Mouse (Mus musculus) MEL (cell line): ENCODE measurements at regions not wholly inside any gene's neighbourhood (a gene's known extent, or its start where the extent isn't known, plus 50 kb on each side); places are given as distances from the start of the nearest gene placed in this dataset.

Experiments used
- DNase-seq: peaks from one replicate; pipeline ENCODE4 v3.0.0; 2011; ENCODE audit warnings: low read depth, low spot score
- H3K27ac ChIP-seq: 2 replicates; pipeline ENCODE4 v1.5.1; 2012; ENCODE audit warnings: low read depth, mild to moderate bottlenecking, control low read depth, low read length, moderate library complexity; ENCODE audit not compliant: control insufficient read depth
- H3K27me3 ChIP-seq, 2 experiments: fragments of 150-350 bp in 1 of 2; sonication (generic) in 1 of 2; 2 replicates each; pipeline ENCODE4 v1.6.1; 2012; ENCODE audit warnings: low read length in 2 of 2, mild to moderate bottlenecking in 2 of 2, improper control_type of control experiment in 1 of 2, moderate library complexity in 1 of 2; ENCODE audit not compliant: insufficient read depth in 2 of 2, control insufficient read depth in 1 of 2
- H3K36me3 ChIP-seq, 2 experiments: 2 replicates each; pipeline ENCODE4 v1.6.1; 2012 to 2014; ENCODE audit warnings: low read length in 2 of 2, improper control_type of control experiment in 1 of 2, inconsistent platforms in 1 of 2, mild to moderate bottlenecking in 1 of 2; ENCODE audit not compliant: insufficient read depth in 2 of 2, control insufficient read depth in 1 of 2
- H3K4me1 ChIP-seq, 2 experiments: fragments of 150-350 bp in 1 of 2; sonication (generic) in 1 of 2; 2 replicates each; pipeline ENCODE4 v1.6.1; 2012; ENCODE audit warnings: low read length in 2 of 2, improper control_type of control experiment in 1 of 2, mild to moderate bottlenecking in 1 of 2; ENCODE audit not compliant: insufficient read depth in 2 of 2, control insufficient read depth in 1 of 2
- H3K4me3 ChIP-seq, 2 experiments: fragments of 150-350 bp in 1 of 2; sonication (generic) in 1 of 2; 2 replicates each; pipeline ENCODE4 v1.5.1; 2012; ENCODE audit warnings: low read depth in 2 of 2, low read length in 2 of 2, mild to moderate bottlenecking in 2 of 2, moderate library complexity in 2 of 2, control low read depth in 1 of 2, improper control_type of control experiment in 1 of 2; ENCODE audit not compliant: control insufficient read depth in 1 of 2, insufficient read depth in 1 of 2
- H3K79me2 ChIP-seq: 2 replicates; pipeline ENCODE4 v1.6.1; 2012; ENCODE audit warnings: mild to moderate bottlenecking, low read length, moderate library complexity; ENCODE audit not compliant: control insufficient read depth, poor library complexity, insufficient read depth
- H3K9ac ChIP-seq: 2 replicates; pipeline ENCODE4 v1.6.1; 2012; ENCODE audit warnings: low read depth, mild to moderate bottlenecking, control low read depth, low read length, moderate library complexity; ENCODE audit not compliant: control insufficient read depth, poor library complexity, severe bottlenecking
- H3K9me3 ChIP-seq: fragments of 150-350 bp; sonication (generic); replicated peaks from 2 replicates; pipeline ENCODE4 v1.6.1; 2012; ENCODE audit warnings: mild to moderate bottlenecking, low read length, improper control_type of control experiment, moderate library complexity; ENCODE audit not compliant: insufficient read depth
- BHLHE40 ChIP-seq: IDR thresholded peaks from 2 replicates; pipeline ENCODE4 v1.6.1; 2012; ENCODE audit warnings: low read depth, mild to moderate bottlenecking, inconsistent platforms, low read length, improper control_type of control experiment, borderline replicate concordance
- CHD1 ChIP-seq: IDR thresholded peaks from 2 replicates; pipeline ENCODE4 v1.6.1; 2012; ENCODE audit warnings: low read depth, mild to moderate bottlenecking, inconsistent platforms, low read length, improper control_type of control experiment
- CHD2 ChIP-seq: IDR thresholded peaks from 2 replicates; pipeline ENCODE4 v1.6.1; 2011; ENCODE audit warnings: low read length, improper control_type of control experiment
- CTCF ChIP-seq, 3 experiments: IDR thresholded peaks in 2 of 3; conservative IDR thresholded peaks in 1 of 3; 2 replicates each; pipeline ENCODE4 v1.5.1; 2011 to 2012; ENCODE audit warnings: low read length in 3 of 3, low read depth in 2 of 3, mild to moderate bottlenecking in 2 of 3, improper control_type of control experiment in 1 of 3, inconsistent platforms in 1 of 3, mixed read lengths in 1 of 3, moderate library complexity in 1 of 3; ENCODE audit not compliant: control insufficient read depth in 1 of 3, insufficient read depth in 1 of 3, poor library complexity in 1 of 3, severe bottlenecking in 1 of 3
- E2F4 ChIP-seq: IDR thresholded peaks from 2 replicates; pipeline ENCODE4 v1.6.1; 2011; ENCODE audit warnings: low read depth, low read length, improper control_type of control experiment, borderline replicate concordance
- ELF1 ChIP-seq: IDR thresholded peaks from 2 replicates; pipeline ENCODE4 v1.6.1; 2014; ENCODE audit warnings: low read depth, mild to moderate bottlenecking, inconsistent platforms, low read length, improper control_type of control experiment, moderate library complexity
- ETS1 ChIP-seq: IDR thresholded peaks from 2 replicates; pipeline ENCODE4 v1.6.1; 2012; ENCODE audit warnings: low read depth, mild to moderate bottlenecking, inconsistent platforms, low read length, improper control_type of control experiment, moderate library complexity
- GATA1 ChIP-seq: IDR thresholded peaks from 2 replicates; pipeline ENCODE4 v1.6.1; 2011; ENCODE audit warnings: low read depth, low read length, improper control_type of control experiment
- MAX ChIP-seq: IDR thresholded peaks from 2 replicates; pipeline ENCODE4 v1.6.1; 2011; ENCODE audit warnings: low read length, improper control_type of control experiment
- MAZ ChIP-seq: IDR thresholded peaks from 2 replicates; pipeline ENCODE4 v1.6.1; 2012; ENCODE audit warnings: low read depth, mild to moderate bottlenecking, inconsistent platforms, low read length, improper control_type of control experiment
- MXI1 ChIP-seq: IDR thresholded peaks from 2 replicates; pipeline ENCODE4 v1.6.1; 2011; ENCODE audit warnings: mild to moderate bottlenecking, low read depth, low read length, improper control_type of control experiment
- MYB ChIP-seq: IDR thresholded peaks from 2 replicates; pipeline ENCODE4 v1.6.1; 2011; ENCODE audit warnings: mild to moderate bottlenecking, low read depth, low read length, improper control_type of control experiment
- MYC ChIP-seq: IDR thresholded peaks from 2 replicates; pipeline ENCODE4 v1.6.1; 2011; ENCODE audit warnings: low read depth, mild to moderate bottlenecking, low read length, improper control_type of control experiment, moderate library complexity
- NELFE ChIP-seq: IDR thresholded peaks from 2 replicates; pipeline ENCODE4 v1.6.1; 2011; ENCODE audit warnings: low read depth, low read length, improper control_type of control experiment
- POLR2A ChIP-seq, 2 experiments: IDR thresholded peaks; 2 replicates each; pipeline ENCODE4 v1.6.1; 2011 to 2012; ENCODE audit warnings: low read length in 2 of 2, mild to moderate bottlenecking in 2 of 2, control low read depth in 1 of 2, improper control_type of control experiment in 1 of 2, low read depth in 1 of 2, moderate library complexity in 1 of 2; ENCODE audit not compliant: control insufficient read depth in 1 of 2, insufficient read depth in 1 of 2, poor library complexity in 1 of 2
- SIN3A ChIP-seq: IDR thresholded peaks from 2 replicates; pipeline ENCODE4 v1.6.1; 2012; ENCODE audit warnings: low read length, improper control_type of control experiment, inconsistent platforms
- SMC3 ChIP-seq: IDR thresholded peaks from 2 replicates; pipeline ENCODE4 v1.6.1; 2011; ENCODE audit warnings: low read depth, low read length, improper control_type of control experiment
- TBP ChIP-seq: IDR thresholded peaks from 2 replicates; pipeline ENCODE4 v1.8.0; 2011; ENCODE audit warnings: low read depth, low read length, improper control_type of control experiment
- TCF12 ChIP-seq: IDR thresholded peaks from 2 replicates; pipeline ENCODE4 v1.6.1; 2014; ENCODE audit warnings: low read depth, mild to moderate bottlenecking, inconsistent platforms, low read length, improper control_type of control experiment, moderate library complexity
- UBTF ChIP-seq: IDR thresholded peaks from 2 replicates; pipeline ENCODE4 v1.6.1; 2012; ENCODE audit warnings: low read depth, mild to moderate bottlenecking, inconsistent platforms, low read length, improper control_type of control experiment, moderate library complexity, borderline replicate concordance; ENCODE audit not compliant: insufficient read depth
- USF1 ChIP-seq: IDR thresholded peaks from 2 replicates; pipeline ENCODE4 v1.6.1; 2014; ENCODE audit warnings: low read depth, mild to moderate bottlenecking, inconsistent platforms, low read length, improper control_type of control experiment, moderate library complexity
- USF2 ChIP-seq, 2 experiments: IDR thresholded peaks; 2 replicates each; pipeline ENCODE4 v1.6.1; 2011 to 2012; ENCODE audit warnings: improper control_type of control experiment in 2 of 2, low read length in 2 of 2, borderline replicate concordance in 1 of 2, inconsistent platforms in 1 of 2, low read depth in 1 of 2, mild to moderate bottlenecking in 1 of 2; ENCODE audit not compliant: insufficient read depth in 1 of 2
- ZC3H11A ChIP-seq: IDR thresholded peaks from 2 replicates; pipeline ENCODE4 v1.6.1; 2012; ENCODE audit warnings: low read depth, mild to moderate bottlenecking, inconsistent platforms, low read length, improper control_type of control experiment
- ZKSCAN1 ChIP-seq: IDR thresholded peaks from 2 replicates; pipeline ENCODE4 v1.6.1; 2012; ENCODE audit warnings: low read depth, mild to moderate bottlenecking, inconsistent platforms, low read length, improper control_type of control experiment, moderate library complexity

DNA sequence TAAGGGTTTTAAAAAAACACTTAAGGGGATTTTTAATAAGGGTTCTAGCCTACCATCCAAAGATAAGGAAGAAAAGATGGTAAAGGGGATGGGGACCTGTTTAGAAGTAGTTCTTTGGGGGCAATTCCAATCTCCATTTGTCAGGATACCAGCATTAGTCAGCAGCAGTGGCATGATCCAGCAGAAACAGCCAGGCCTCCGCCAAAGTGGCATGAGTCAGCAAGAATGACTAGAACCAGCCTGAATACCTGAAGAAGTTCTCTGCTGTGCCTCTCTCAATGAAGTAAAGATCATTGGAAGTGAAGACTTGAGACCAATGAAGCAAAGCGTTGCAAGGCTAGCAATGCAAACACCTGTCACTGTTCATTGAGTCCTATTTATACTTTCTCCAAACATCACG is 71.5 kb upstream of the Reln start:
- no peaks in the 10 kb centered on the region for H3K27me3 ChIP-seq
- H3K27ac ChIP-seq = no peak overlapping the region
- no peaks in the 10 kb centered on the region for H3K9me3 ChIP-seq
- H3K36me3 ChIP-seq = no peaks in the 10 kb centered on the region
- TF ChIP-seq ELF1 (no peak), NELFE (no peak), TBP (no peak), E2F4 (no peak), MXI1 (no peak), UBTF (no peak), POLR2A (IDR thresholded peaks at IDR 0.05; ENCODE audit: control insufficient read depth in 1 of 2, insufficient read depth in 1 of 2, low read depth in 1 of 2, low read length in 2 of 2, poor library complexity in 1 of 2) (no peak), ZC3H11A (no peak), GATA1 (no peak), BHLHE40 (no peak), CTCF (IDR thresholded peaks at IDR 0.05 in 2 of 3, conservative IDR thresholded peaks at IDR 0.05 in 1 of 3; ENCODE audit: control insufficient read depth in 1 of 3, insufficient read depth in 1 of 3, low read depth in 2 of 3, low read length in 3 of 3, poor library complexity in 1 of 3, severe bottlenecking in 1 of 3) (no peak), CHD1 (no peak), MYC (no peak), MYB (no peak), USF1 (no peak), TCF12 (no peak), ZKSCAN1 (no peak), SMC3 (no peak), MAZ (no peak)
- H3K4me1 ChIP-seq = no peaks in the 10 kb centered on the region
- H3K79me2 ChIP-seq = no peaks in the 10 kb centered on the region
- no peak for DNase-seq
- H3K9ac ChIP-seq = no peak overlapping the region
- H3K4me3 ChIP-seq = no peak overlapping the region

DNA sequence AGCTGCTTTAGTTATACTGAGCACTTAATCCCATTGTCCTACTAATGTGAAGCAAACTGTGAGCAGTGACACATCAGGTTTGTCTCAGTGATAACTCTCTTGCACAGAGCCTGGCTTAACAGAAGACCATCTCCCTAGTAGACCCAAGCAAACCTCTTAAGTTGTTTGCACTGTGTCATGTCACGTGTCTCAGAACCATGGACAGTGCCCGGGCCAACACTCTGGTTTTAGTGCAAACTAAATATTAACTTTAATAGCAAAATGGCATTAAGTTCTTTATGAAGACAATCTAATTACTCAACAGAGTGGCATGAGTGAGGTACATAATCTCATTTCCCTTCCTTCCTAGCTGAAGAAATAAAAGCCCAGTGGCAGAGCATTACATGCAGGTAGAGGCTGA is 54.6 kb upstream of the Reln start:
- Histone ChIP-seq H3K36me3 (no peaks in the 10 kb centered on the region), H3K9me3 (no peaks in the 10 kb centered on the region), H3K4me1 (no peaks in the 10 kb centered on the region)
- peak; percentile 48 for DNase-seq
- TF ChIP-seq CHD2 (no peak), USF1 (peak; percentile 83), ETS1 (no peak), SIN3A (peak; percentile 32; the same call in 1 of the 2 replicates), MAZ (no peak), MYB (no peak), MXI1 (peak; percentile 94), BHLHE40 (peak; percentile 94), MAX (peak; percentile 70; the same call in 1 of the 2 replicates), USF2 (IDR thresholded peaks at IDR 0.05; ENCODE audit: borderline replicate concordance in 1 of 2, insufficient read depth in 1 of 2, low read depth in 1 of 2, low read length in 2 of 2) (no peak)
- TF ChIP-seq, all 39 proteins: peak for 5
- Histone ChIP-seq H3K27ac (no peak overlapping the region), H3K9ac (no peak overlapping the region), H3K79me2 (no peaks in the 10 kb centered on the region), H3K4me3 (no peak overlapping the region), H3K27me3 (peaks cover 0 to 1% of the 10 kb centered on the region in 2 experiments; a peak in 1 of 4 replicates)
